In the genomic region with DNA sequence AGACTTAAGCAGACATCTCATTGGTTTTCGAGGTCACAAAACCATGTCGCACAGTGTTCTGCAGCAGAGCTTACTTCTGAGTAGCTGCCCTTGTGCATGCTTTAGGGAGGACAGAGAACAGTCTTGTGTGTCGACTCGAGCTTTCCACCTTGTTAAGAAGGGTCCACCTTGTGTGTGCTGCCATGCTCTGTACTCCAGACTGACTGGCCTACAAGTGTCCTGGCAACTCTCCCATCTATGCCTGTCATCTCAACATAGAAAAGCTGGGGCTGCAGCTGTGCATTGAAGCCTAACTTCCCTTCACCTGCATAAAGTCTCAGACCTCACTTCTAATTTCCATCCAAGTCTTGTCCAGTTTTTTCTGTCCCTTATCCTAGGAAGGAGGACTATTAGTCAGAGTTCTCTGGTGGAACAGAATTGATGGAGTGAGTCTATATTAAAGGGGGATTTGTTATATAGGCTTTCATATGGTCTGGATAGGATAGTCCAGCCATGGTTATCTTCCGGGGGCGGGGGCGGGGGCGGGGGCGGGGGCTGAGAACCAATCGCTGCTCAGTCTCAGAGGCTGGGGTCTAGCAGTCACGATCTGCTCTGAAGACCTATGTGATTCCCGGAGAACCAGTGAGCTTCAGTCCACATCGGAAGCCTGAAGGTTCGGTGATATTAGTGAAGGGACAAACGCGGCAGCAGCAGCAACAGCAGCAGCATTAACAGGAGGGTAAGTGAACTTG, we compare ENCODE assay signal across 13 mouse cellular contexts. TPM values are rescaled to one million over a fixed set of nuclear protein-coding genes. Genes with fewer than 3 reads are reported as not detected.
A peak's percentile ranks its signal among the peaks of the same experiment; 100 is the strongest.
DNase-seq lines count a peak whose midpoint lies in the region; ATAC-seq lines count a peak whose summit lies in the region.
"Had no signal": no experiment of that assay in that cellular context is flagged by ENCODE, and none has a peak within 500 bp of the region (broad histone marks: within the 10 kb centered on the region; RNA-seq: fewer than 3 reads in every experiment).

No protein-coding gene starts in this region.

- H3K4me2 ChIP-seq in heart, embryonic 16.5 days (ENCODE audit: low read depth, low read length) = peak overlapping the region; percentile 36
- peak overlapping the region; percentile 49 for H3K4me2 ChIP-seq in hindbrain, embryonic 16.5 days (ENCODE audit: low read length)
- H3K4me2 ChIP-seq: liver, embryonic 15.5 days had no signal

- no peak for ATAC-seq in heart, embryonic 16.5 days (replicated peaks; ENCODE audit: extremely low read depth, insufficient read depth, low FRiP score)
- no peak; the same call in 1 of the 2 replicates for ATAC-seq in hindbrain, embryonic 16.5 days
- ATAC-seq: Patski had no signal

- no peaks in the 10 kb centered on the region for H3K27me3 ChIP-seq in heart, embryonic 16.5 days (ENCODE audit: control insufficient read depth, insufficient read depth, low read length)
- no peaks in the 10 kb centered on the region for H3K27me3 ChIP-seq in hindbrain, embryonic 16.5 days (replicated peaks; ENCODE audit: control insufficient read depth, insufficient read depth, low read length)
- H3K27me3 ChIP-seq: liver, embryonic 15.5 days; Patski had no signal

- no peaks in the 10 kb centered on the region for H3K4me1 ChIP-seq in heart, embryonic 16.5 days (ENCODE audit: control insufficient read depth, insufficient read depth, low read length)
- peaks cover 7% of the 10 kb centered on the region for H3K4me1 ChIP-seq in hindbrain, embryonic 16.5 days (ENCODE audit: control insufficient read depth, insufficient read depth, low read depth, low read length)

- H3K9me3 ChIP-seq in heart, embryonic 16.5 days (replicated peaks; ENCODE audit: control insufficient read depth, low read length) = no peaks in the 10 kb centered on the region
- no peaks in the 10 kb centered on the region for H3K9me3 ChIP-seq in hindbrain, embryonic 16.5 days (ENCODE audit: control insufficient read depth, low read length)
- H3K9me3 ChIP-seq: liver, embryonic 15.5 days had no signal

- no peak overlapping the region for H3K9ac ChIP-seq in heart, embryonic 16.5 days (ENCODE audit: low read length)
- H3K9ac ChIP-seq in hindbrain, embryonic 16.5 days (ENCODE audit: low read depth, low read length) = no peak overlapping the region
- H3K9ac ChIP-seq: liver, embryonic 15.5 days had no signal

- H3K4me3 ChIP-seq in heart, embryonic 16.5 days (ENCODE audit: low read length) = no peak overlapping the region
- H3K4me3 ChIP-seq in hindbrain, embryonic 16.5 days (ENCODE audit: low read length) = peak overlapping the region; percentile 6; the same call in 1 of the 2 replicates
- H3K4me3 ChIP-seq: erythroblast, embryonic 14.5 days; liver, embryonic 15.5 days had no signal

- H3K36me3 ChIP-seq in heart, embryonic 16.5 days (ENCODE audit: control insufficient read depth, insufficient read depth) = no peaks in the 10 kb centered on the region
- H3K36me3 ChIP-seq in hindbrain, embryonic 16.5 days (ENCODE audit: control insufficient read depth, insufficient read depth, low read length) = no peaks in the 10 kb centered on the region
- H3K36me3 ChIP-seq: liver, embryonic 15.5 days had no signal

- DNase-seq in heart, adult 18-20 months = no peak
- peak; percentile 11 for DNase-seq in retina, postnatal 1 day
- no peak for DNase-seq in retina, embryonic 14.5 days (ENCODE audit: low spot score)
- DNase-seq in adrenal gland, postnatal 36 days = no peak
- no peak for DNase-seq in layer of hippocampus, adult 11-12 months (ENCODE audit: low spot score)
- DNase-seq: adrenal gland, adult 2 months; right cerebral cortex, postnatal 4 days; thymus, postnatal 36 days had no signal

- 59% methylated on average over 16 of the region's 16 CpGs for WGBS in heart, embryonic 16.5 days
- 73% methylated on average over 16 of the region's 16 CpGs for WGBS in hindbrain, embryonic 16.5 days

- H3K27ac ChIP-seq in heart, embryonic 16.5 days (ENCODE audit: low read length) = no peak overlapping the region
- peak overlapping the region; percentile 45; the same call in 1 of the 2 replicates for H3K27ac ChIP-seq in hindbrain, embryonic 16.5 days (ENCODE audit: low read depth, low read length)
- H3K27ac ChIP-seq: liver, embryonic 15.5 days had no signal

RNA-seq across cellular contexts. Expression of gene Cybrd1, which starts 42.0 kb away (rescaled TPM):
- polyA plus RNA-seq in heart, embryonic 16.5 days (2015; fragmentation: Nextera tagmentation; extraction: Ambion mirVana) = 1.4 and 1.5 TPM in 2 replicates
- total RNA-seq in heart, adult 18-20 months (2021) = 1 to 10 TPM in 1 of 2 experiments, under 1 TPM in 1; 0.87 to 1.9 TPM
- 5.5 and 5.9 TPM in 2 replicates for polyA plus RNA-seq in hindbrain, embryonic 16.5 days (2015; fragmentation: Nextera tagmentation; extraction: Ambion mirVana)
- under 1 TPM; 0.53 to 0.99 TPM for total RNA-seq in adrenal gland, postnatal 36 days (2021)
- polyA plus RNA-seq: erythroblast, embryonic 14.5 days had no signal

RNA-seq across cellular contexts. Expression of gene Dync1i2, which starts 51.8 kb away (rescaled TPM):
- polyA plus RNA-seq in heart, embryonic 16.5 days (2015; fragmentation: Nextera tagmentation; extraction: Ambion mirVana) = 55.6 and 64.1 TPM in 2 replicates
- 10 to 100 TPM; 60.3 to 62.0 TPM for total RNA-seq in heart, adult 18-20 months (2021)
- 145 and 167 TPM in 2 replicates for polyA plus RNA-seq in hindbrain, embryonic 16.5 days (2015; fragmentation: Nextera tagmentation; extraction: Ambion mirVana)
- total RNA-seq in adrenal gland, postnatal 36 days (2021) = 10 to 100 TPM; 89.3 to 97.1 TPM
